In genomic region chr1:185362677-185363520, GRCm38 (mm10) we compare ENCODE assay signal across 8 mouse cellular contexts. TPM values are rescaled to one million over a fixed set of nuclear protein-coding genes. Genes with fewer than 3 reads are reported as not detected.
DNase-seq lines count a peak whose midpoint lies in the region; ATAC-seq and TF ChIP-seq lines count a peak whose summit lies in the region.

Gene Eprs, plus strand, starts transcription at chr1:185363044.

- ATAC-seq in embryonic facial prominence, embryonic 14.5 days (ENCODE audit: low read depth) = peak; percentile 97
- peak; percentile 95 for ATAC-seq in limb, embryonic 13.5 days (ENCODE audit: low FRiP score, low read depth)
- peak; percentile 96 for ATAC-seq in midbrain, embryonic 16.5 days

- TF ChIP-seq POLR2A in heart, adult 2 months (IDR thresholded peaks at IDR 0.05; ENCODE audit: insufficient read depth, low read depth, low read length) = peak; percentile 87

- peak within 1 kb of the TSS; percentile 98 for H3K27ac ChIP-seq in embryonic facial prominence, embryonic 14.5 days (replicated peaks; ENCODE audit: low read depth, low read length)
- H3K27ac ChIP-seq in heart, adult 2 months = peak within 1 kb of the TSS; percentile 86
- peak within 1 kb of the TSS; percentile 94 for H3K27ac ChIP-seq in limb, embryonic 13.5 days
- peak within 1 kb of the TSS; percentile 92 for H3K27ac ChIP-seq in midbrain, embryonic 16.5 days (ENCODE audit: low read length)

- peak; percentile 78 for TF ChIP-seq EP300 in heart, adult 2 months (IDR thresholded peaks at IDR 0.05; ENCODE audit: insufficient read depth, low read depth, low read length)

- under 1% methylated on average over 48 of the region's 92 CpGs for WGBS in embryonic facial prominence, embryonic 14.5 days
- under 1% methylated on average over 92 of the region's 92 CpGs for WGBS in heart, adult 2 months
- under 1% methylated on average over 86 of the region's 92 CpGs for WGBS in limb, embryonic 13.5 days
- under 1% methylated on average over 90 of the region's 92 CpGs for WGBS in midbrain, embryonic 16.5 days

- H3K27me3 ChIP-seq in embryonic facial prominence, embryonic 14.5 days (replicated peaks; ENCODE audit: control insufficient read depth, insufficient read depth, low read length) = no peaks in the 10 kb centered on the region
- no peaks in the 10 kb centered on the region for H3K27me3 ChIP-seq in heart, adult 2 months (ENCODE audit: control insufficient read depth, insufficient read depth, low read length)
- no peaks in the 10 kb centered on the region for H3K27me3 ChIP-seq in limb, embryonic 13.5 days
- H3K27me3 ChIP-seq in midbrain, embryonic 16.5 days (ENCODE audit: control insufficient read depth, insufficient read depth, low read depth, low read length) = no peaks in the 10 kb centered on the region

- intact Hi-C loops in heart, adult 2 months (cut with DNase I) = loop anchor here (2.0 kb wide), 1 partner anchor 30 kb away; the partner anchor contains the start of gene Bpnt1

- no peaks in the 10 kb centered on the region for H3K79me2 ChIP-seq in heart, adult 2 months (replicated peaks; ENCODE audit: control insufficient read depth, insufficient read depth, low read length)

- peak within 1 kb of the TSS; percentile 70 for H3K4me2 ChIP-seq in embryonic facial prominence, embryonic 14.5 days (ENCODE audit: low read depth, low read length)
- peak within 1 kb of the TSS; percentile 80 for H3K4me2 ChIP-seq in limb, embryonic 13.5 days (replicated peaks)
- H3K4me2 ChIP-seq in midbrain, embryonic 16.5 days (ENCODE audit: low read length) = peak within 1 kb of the TSS; percentile 76

- no peak; the same call in 1 of the 2 replicates for TF ChIP-seq CTCF in heart, adult 2 months (IDR thresholded peaks at IDR 0.05)

- H3K9ac ChIP-seq in embryonic facial prominence, embryonic 14.5 days (ENCODE audit: low read depth, low read length) = peak within 1 kb of the TSS; percentile 95
- peak within 1 kb of the TSS; percentile 89 for H3K9ac ChIP-seq in heart, adult 2 months (ENCODE audit: low read depth, low read length)
- H3K9ac ChIP-seq in limb, embryonic 13.5 days = peak within 1 kb of the TSS; percentile 86
- peak within 1 kb of the TSS; percentile 86 for H3K9ac ChIP-seq in midbrain, embryonic 16.5 days (ENCODE audit: low read depth, low read length)

- peaks cover 16% of the 10 kb centered on the region for H3K36me3 ChIP-seq in embryonic facial prominence, embryonic 14.5 days (ENCODE audit: control insufficient read depth, insufficient read depth, low read length)
- peaks cover 9% of the 10 kb centered on the region for H3K36me3 ChIP-seq in heart, adult 2 months (ENCODE audit: control insufficient read depth, insufficient read depth, low read length)
- H3K36me3 ChIP-seq in limb, embryonic 13.5 days = peaks cover 20% of the 10 kb centered on the region
- peaks cover 4% of the 10 kb centered on the region for H3K36me3 ChIP-seq in midbrain, embryonic 16.5 days (ENCODE audit: control insufficient read depth, insufficient read depth, low read length)

- no peaks in the 10 kb centered on the region for H3K9me3 ChIP-seq in embryonic facial prominence, embryonic 14.5 days (ENCODE audit: control insufficient read depth, low read length)
- no peaks in the 10 kb centered on the region for H3K9me3 ChIP-seq in limb, embryonic 13.5 days
- H3K9me3 ChIP-seq in midbrain, embryonic 16.5 days (replicated peaks; ENCODE audit: control insufficient read depth, low read length, poor library complexity, severe bottlenecking) = no peaks in the 10 kb centered on the region

- peak; percentile 97 for DNase-seq in 3T3-L1 (ENCODE audit: low read depth, low spot score)
- DNase-seq in adrenal gland, postnatal 4 days (ENCODE audit: low spot score in 2 of 2) = peak; percentile 95
- peak; percentile 99 for DNase-seq in embryonic facial prominence, embryonic 14.5 days (ENCODE audit: low spot score)
- peak; percentile 99 for DNase-seq in heart, adult 2 months
- peak; percentile 98 to 99 for DNase-seq in kidney, adult 8-10 months
- DNase-seq in spleen, postnatal 10 days (ENCODE audit: low spot score in 2 of 2) = peak; percentile 95 to 99

- peak within 1 kb of the TSS; percentile 97 for H3K4me3 ChIP-seq in embryonic facial prominence, embryonic 14.5 days (ENCODE audit: low read depth, low read length)
- H3K4me3 ChIP-seq in heart, adult 2 months = peak within 1 kb of the TSS; percentile 93
- peak within 1 kb of the TSS; percentile 71 for H3K4me3 ChIP-seq in limb, embryonic 13.5 days
- H3K4me3 ChIP-seq in midbrain, embryonic 16.5 days (ENCODE audit: low read depth, low read length) = peak within 1 kb of the TSS; percentile 96

- H3K4me1 ChIP-seq in embryonic facial prominence, embryonic 14.5 days (ENCODE audit: control insufficient read depth, insufficient read depth, low read length) = peaks cover 15% of the 10 kb centered on the region
- H3K4me1 ChIP-seq in heart, adult 2 months (ENCODE audit: control insufficient read depth, insufficient read depth, low read length) = peaks cover 5% of the 10 kb centered on the region; the same call in 1 of the 2 replicates
- peaks cover 25% of the 10 kb centered on the region for H3K4me1 ChIP-seq in limb, embryonic 13.5 days
- H3K4me1 ChIP-seq in midbrain, embryonic 16.5 days (ENCODE audit: control insufficient read depth, insufficient read depth, low read length) = peaks cover 28% of the 10 kb centered on the region

RNA-seq across cellular contexts. Expression of gene Eprs, which starts in this region (rescaled TPM):
- 100 to 1,000 TPM in 1 of 2 experiments, 10 to 100 TPM in 1; 98.2 to 108 TPM for total RNA-seq in adrenal gland, postnatal 4 days (2021)
- polyA plus RNA-seq in embryonic facial prominence, embryonic 14.5 days (2014; fragmentation: Nextera tagmentation; extraction: Ambion mirVana) = 146 and 166 TPM in 2 replicates
- 10 to 100 TPM; 63.9 to 85.2 TPM for total RNA-seq in heart, adult 2 months (2021)
- polyA plus RNA-seq in heart, adult 2 months (2012; rRNA removed) = 11.0 and 23.4 TPM in 2 replicates
- 164 and 177 TPM in 2 replicates for polyA plus RNA-seq in limb, embryonic 13.5 days (2015; fragmentation: Nextera tagmentation; extraction: Ambion mirVana)
- polyA plus RNA-seq in midbrain, embryonic 16.5 days (2015; fragmentation: Nextera tagmentation; extraction: Ambion mirVana) = 128 and 143 TPM in 2 replicates

Comparison
In these comparisons a context has a peak if more than half of its experiments do, and no peak if none do; other contexts are left out.
1. Peak in every context shown above with its lines: DNase-seq, ATAC-seq, H3K4me3 ChIP-seq and H3K27ac ChIP-seq.